Mouse (Mus musculus) cerebellum, adult 11 months (tissue): Measurements from ENCODE around the gene Nek11.

Experiments
- DNase-seq: peaks from one replicate; pipeline ENCODE4 v3.0.0; 2022

The Nek11 gene

DNA sequence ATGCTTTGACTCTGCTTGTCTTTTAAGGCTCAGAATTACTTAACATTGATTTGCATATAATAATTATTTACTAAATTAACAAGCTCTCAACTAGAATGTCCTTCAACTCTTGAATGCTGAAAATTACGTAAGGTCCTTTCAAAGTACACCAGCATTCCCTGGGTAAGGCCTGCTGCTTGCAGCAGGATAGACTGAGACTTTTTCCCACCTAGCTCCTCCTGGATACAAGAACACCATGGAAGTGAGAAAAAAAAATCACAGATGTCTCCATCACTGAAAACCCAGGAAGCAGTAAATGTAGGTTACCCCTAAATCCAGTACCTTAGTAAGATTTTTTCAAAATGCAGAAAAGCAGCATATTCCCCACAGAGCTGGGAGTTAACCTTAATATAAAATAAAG is 82.6 kb downstream of the Nek11 start:
- DNase-seq = no peak

DNA sequence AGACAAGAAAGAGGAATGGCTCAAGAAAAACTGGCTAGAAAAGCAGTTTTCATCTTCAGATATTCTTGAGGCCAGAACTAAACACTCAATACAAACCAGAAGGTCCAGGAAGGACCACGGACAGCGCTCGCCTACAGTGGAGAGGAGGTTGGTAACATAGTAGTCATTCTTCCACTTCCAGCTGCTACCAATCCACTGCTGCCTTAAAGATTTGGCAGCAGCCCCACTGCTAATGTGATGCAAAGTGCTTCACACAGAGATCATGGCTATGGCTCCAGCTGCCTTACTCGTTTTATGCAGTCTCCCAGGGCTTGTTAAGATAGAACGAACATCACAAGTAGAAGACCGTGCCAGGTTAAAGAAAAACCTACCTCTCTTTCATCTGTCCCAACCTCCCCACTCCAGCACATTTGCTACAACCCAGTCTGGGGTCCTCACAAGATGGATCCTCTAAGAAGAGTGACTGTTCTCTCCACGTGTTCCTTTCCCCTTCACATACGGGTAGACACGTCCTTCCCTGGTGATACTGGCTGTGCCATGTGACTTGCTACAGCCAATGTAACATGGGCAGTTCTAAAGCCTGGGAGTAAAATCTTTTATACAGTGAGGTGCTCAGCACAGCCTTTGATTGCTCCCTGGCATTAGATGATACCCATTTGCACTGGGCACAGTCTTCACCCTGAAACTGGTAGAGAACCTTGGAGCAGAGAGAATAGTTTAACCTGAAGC is 85.6 kb downstream of the Nek11 start:
- no peak for DNase-seq

DNA sequence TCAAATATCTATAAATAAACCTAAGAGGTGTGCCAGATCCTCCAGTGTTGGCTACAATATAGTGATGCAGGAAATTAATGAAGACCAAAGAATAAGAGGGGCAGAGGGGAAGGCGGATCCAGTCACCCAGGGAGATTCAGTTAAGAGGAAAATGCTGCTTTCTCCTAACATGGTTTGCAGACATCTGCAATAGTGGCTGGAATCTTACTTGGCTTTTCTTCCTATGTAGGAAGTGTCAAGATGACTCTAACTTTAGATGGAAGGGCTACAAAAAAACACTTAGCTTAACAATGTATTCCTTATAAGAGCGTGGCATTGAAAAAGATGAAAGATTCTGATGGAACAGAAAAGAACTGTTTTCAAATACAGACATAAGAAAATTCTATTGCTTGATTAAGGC is 89.3 kb downstream of the Nek11 start:
- no peak for DNase-seq

DNA sequence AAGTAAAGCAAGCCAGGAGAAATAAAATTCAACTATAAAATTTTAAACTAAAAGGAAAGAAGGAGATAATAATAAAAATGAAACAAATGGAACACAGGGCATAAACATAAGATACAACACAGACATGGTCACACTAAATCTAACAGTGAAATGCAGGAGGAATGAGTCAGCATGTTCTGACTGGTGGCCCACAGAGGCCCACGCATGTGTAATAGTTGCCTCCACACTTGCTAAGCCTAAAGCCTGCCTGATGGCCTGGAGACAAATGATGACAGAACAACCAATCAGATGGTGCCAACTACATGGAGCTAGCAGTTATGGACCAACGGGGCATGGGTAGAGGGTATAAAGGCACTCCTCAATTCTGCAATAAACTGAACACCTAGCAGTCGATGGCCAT is 93.1 kb downstream of the Nek11 start:
- DNase-seq = no peak

DNA sequence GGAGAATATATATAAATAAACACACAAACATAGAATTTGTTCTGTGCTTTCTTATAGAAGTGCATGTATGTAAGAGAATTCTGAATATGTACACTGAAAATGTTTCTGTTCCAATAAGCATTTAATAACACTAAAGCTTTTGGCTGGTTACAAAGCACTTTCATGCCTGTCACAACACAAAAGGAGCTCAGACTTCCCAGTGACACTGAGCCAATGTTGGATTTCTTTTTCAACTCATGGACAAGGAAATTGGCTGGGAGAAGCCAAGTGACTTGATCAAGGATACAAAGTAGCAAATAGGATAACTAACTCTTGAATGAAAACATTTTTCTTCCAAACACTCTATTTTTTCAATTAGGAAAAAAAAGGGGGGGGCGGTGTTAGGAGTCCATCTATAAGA is 93.9 kb downstream of the Nek11 start:
- DNase-seq = no peak

DNA sequence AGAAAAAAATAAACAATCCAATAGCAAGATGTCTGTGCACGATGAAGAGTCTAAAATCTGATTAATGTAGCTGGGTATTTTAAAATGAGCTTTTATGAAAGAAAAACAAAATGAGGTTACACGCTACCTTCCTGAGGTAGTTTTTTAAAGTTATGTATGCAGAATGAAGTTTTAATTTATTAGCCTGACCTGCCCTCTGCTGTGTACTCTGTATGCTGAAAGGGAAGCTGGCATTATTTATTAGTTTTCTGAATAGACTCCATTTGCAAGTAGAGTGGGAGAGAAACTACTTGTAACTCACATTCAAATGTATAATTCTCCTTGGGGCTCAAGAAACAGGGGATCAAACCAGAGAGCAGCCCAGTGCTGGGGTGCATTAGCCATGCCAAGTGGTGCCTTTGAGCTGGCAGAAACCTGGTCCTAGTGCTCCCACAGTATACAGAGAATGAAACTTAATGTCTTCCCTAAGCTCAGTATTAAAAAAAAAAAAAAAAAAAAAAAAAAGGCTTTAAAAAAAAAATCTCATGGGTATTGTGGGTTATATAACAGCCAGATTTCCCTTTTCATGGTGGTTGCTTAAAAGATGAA is 94.5 kb downstream of the Nek11 start:
- no peak for DNase-seq

DNA sequence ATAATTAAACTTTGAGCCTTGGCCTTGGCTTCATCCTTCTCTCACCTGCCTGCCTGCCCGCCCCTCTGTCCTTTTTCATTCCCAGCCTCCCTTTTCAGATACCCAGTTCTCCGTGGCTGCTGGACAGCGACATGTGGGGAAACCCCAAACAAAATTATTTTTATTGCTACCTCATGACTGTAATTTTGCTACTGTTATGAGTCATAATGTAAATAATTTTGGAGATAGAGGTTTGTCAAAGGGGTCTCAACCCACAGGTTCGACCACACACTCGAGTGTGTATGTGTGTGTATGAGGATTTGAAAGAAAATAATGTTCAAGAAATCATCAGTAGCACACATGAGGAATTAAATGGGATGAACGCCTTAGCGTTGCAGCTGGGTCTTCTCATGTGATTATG is 110.7 kb downstream of the Nek11 start:
- no peak for DNase-seq

DNA sequence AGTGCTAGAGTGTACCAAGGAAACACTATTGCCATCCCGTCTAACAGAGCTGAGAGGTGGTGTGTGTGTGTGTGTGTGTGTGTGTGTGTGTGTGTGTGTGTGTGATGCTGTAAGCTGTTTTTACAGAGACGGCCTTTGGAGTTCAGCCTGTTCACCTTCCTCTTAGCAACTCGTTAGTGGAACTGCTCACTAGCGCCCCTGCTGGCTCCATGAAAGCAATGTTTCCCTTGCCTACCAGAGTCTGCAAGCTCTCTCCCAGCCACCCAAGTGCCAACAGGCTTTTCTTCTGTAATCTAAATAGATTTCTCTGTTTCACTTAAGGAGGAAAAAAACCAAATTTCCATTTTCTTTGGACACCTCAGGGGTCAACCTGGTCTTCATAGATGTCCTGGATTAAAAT is 112.6 kb downstream of the Nek11 start:
- no peak for DNase-seq

DNA sequence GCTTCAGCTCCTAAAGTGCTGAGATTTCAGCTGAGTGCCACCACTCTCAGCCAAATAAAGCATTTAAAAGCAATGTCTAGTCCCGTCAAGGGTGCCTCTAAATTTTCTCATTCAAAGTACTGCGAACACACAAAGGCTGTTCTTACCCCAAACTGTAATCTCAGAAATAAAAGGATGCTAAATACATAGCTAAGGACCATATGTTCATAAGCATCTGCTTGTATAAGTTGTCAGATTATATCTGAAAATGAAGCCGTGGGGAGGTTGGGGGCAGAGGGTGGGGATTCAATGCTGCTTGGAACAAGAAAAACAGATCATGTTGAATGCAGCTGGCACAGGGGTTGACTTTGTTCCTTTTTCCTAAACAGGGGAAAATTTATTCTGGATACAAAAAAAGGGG is 120.4 kb downstream of the Nek11 start:
- no peak for DNase-seq

DNA sequence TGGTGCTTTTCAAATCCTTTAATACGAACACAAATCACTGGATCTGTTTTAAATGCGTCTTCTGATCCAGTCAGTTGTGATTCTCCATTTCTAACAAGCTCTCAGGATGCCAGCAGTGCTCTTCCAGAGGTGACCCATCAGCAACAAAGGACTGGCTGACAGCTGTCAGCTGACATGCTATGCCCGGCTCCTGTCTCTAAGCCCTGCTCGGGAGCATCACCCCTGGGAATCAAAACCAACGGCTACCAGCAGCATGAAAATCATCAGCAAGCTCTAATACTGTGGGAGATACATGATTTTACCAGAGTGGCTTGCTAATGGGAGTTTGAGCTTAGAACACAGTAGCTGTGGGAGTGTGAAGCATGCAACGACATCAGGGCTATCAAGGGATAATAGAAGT is 121.0 kb downstream of the Nek11 start:
- no peak for DNase-seq

DNA sequence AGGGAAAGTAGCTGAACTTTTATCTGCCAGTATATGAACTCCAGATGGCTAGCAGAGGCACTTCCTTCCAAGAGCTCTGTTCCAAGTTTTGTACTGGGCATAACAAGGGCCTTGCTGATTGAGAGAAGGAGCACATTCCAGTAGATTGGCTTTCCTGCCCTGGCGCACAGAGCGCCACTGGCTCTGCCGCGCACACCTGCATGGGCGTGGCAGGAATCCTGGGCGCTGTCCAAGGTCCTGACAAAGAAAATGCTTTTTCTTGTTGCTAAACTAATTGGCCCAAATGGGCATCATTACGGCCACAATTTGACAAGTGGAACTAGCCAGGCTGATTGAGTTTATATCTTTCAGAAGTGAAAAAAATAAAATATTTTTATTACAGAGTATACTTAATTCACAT is 123.1 kb downstream of the Nek11 start:
- no peak for DNase-seq

DNA sequence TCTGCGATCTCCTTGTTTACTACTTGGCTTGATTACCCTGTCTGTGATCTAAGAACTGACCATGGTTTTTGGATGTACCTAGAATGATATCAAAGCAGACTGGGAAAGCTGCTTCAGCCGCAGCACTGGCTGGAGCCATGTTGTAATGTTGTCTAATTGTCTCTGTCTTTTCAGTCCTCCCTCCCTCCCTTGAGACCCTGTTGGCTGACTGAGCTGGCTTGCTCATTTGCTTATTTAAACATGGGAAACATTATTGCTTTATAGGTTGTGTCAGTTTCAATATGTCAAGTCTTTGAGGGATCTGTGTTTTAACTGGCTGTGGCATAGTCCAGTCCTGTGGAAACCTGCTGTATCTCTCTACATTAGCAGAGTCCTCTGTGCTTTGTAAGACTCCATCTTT is 132.2 kb downstream of the Nek11 start:
- no peak for DNase-seq

DNA sequence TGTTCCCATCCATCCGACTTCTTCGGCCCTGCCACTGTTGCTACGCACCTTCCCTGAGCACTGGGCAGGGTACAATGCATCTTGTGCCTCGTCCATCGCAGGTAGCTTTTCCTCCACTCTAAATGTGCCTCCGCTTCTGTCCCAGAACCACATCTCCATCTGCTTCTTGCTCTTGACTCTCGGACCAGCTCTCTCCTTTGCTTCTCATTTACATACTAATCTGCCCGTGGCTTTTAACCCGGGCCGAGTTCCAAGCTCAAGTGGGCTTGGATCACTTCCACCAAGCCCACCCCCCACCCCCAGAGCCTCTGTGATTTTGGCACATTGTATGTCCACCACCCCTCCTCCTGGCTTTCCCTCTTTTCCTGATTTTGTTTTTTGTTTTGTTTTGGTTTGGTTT is 137.7 kb downstream of the Nek11 start:
- no peak for DNase-seq

DNA sequence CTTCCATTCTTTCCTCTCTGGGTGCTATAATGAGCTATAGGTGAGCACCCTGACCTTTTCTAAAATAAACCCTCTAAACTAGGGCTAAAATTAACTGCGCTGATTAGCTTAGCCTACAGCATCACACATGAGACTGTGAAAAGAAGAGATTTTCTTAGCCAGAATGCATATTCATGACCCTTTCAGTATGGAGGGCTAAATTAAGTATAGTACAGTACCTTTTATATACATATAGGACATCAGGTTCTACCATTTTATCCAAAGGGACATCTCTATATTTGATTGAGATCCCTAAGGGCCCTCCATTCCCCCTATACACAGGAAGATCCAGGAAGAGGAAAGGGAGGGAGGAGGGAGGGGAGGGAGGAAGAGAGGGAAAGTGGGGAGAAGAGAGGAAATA is 141.2 kb downstream of the Nek11 start:
- no peak for DNase-seq

DNA sequence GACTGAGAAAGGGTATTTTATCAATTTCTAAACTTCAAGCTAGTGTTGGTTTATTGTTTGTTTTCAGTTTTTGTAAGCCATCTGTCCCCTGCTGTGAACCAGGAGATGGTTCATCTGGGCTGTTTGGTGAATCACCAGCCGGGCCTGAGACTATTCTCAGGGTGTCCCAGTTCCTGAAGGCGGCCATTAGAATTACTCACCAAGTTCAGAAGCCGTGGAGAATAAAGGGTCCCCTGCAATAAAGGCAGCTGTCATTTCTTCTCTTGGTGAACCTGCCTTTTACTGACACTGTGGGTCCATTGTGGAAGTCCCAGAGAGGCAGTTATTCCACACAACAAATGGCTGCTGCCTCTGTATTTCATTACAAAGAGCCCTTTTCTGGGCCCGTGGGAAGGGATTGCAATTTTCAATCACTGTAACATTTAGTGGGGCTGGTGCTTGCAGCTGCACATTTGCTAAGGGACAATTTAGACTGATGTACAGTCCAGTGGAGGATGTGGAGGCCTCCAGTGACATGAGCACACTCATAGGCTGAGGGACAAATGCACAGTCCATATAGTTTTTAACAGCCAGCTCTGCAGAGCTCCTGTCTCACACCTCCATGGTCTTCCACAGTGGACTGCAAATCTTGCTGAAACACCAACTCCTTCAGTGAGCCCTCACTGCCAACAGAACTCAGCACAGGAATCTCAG is 142.8 kb downstream of the Nek11 start:
- no peak for DNase-seq

DNA sequence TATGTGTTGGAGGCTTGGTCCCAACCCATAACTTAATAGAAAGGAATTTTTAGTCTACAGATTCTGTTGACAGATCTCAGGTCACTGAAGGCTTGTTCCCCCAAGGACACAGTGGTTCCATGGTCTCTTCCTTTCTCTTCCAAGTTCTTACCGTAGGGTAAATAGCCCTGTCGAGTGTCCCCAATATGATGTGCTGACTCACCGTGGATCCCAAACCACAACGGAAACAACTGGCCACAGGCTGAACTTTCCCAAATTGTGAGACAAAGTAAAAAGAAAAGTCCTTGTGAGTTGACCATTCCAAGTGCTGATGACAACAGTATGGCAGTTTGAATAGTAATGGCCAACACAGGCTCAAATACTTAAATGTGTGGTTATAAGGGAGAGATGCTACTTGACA is 144.1 kb downstream of the Nek11 start:
- DNase-seq = no peak

DNA sequence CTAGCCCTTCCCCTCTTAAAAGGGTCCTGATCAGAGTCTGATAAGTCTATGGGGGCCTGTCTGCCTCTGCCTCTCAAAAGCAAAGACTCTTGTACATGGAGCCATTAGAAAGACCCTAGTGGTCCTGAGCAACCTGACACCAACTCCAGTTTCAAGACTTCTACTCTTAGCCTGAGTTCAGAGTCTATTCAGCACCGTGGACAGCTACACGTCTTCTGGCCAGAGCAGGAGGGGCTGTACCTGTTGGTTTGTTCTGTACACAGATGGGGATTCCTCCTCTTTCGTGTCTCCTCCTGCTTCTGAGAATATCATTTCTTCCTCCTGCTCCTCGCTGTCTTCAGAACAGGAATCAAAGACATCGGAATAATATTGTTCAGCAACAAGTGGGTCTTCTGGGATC is 151.3 kb downstream of the Nek11 start:
- no peak for DNase-seq

DNA sequence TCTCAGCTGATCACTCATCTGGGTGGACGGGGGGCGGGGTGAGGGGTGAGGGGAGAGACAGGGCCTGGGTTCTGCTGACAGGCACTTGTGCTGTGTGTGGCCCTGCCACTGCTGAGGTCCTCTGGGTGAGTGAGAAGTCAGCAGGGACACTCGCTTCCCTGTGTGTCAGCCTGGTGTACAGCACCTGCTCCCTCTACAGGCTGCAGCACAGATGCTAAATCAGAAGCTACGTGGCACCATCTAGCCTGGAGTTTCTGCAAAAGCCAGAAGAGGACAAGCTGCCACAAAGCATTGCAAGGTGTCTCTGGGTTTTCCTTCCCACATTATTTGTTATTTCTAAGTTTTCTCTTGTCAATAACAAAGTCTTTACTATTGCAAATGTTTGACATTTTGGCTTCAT is 180.9 kb downstream of the Nek11 start:
- no peak for DNase-seq

DNA sequence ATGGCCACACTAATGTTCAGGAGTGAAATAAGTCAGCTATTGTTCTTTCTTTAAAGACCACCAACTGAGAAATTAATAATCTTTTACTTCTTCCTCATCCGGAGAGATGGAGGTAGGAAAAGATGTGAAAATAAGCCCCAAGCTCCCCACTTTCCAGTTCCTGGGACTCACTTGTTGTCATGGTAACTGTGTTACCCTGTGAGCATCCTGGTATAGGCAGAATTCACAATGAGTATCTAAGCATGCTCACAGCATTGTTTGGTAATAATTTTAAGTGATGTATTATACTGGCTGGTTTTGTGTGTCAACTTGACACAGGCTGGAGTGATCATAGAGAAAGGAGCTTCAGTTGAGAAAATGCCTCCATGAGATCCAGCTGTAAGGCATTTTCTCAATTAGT is 195.0 kb downstream of the Nek11 start:
- DNase-seq = no peak

DNA sequence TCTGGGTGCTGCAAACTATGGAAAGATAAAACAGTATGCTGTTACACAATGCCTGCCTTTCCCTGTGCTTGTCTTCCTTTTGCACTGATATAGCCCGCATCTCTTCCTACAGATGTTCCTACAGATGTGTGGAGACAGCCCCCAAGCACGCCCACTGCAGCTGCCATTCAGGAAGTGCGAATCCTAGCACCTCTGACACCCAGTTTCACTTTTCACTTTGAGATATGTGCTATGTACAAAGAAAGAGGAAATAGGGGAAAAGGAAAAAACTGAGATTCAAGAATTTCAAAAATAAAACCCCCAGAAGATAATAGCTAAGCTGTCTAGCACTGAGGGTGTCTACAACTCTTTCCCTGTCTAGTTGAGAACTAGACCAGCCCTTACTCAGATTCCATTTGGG is 208.6 kb downstream of the Nek11 start:
- no peak for DNase-seq

DNA sequence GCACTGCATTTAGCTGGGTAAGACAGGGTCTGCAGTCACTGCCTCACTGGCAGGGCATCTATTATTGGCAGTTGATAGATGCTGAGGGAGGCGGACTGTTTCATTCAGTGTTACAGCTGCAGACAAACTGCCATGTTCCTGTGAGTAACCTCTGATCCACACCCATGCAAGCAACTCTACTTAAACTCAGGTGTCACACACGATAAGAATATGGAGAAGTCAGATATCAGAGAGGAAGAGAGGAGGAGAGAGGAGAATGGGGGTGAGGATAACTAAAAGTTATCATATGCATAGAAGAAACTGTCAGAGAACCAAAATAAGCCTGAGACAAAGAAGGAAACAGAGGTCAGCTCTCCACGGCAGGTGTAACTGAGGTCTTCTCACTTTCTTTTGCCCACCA is 212.9 kb downstream of the Nek11 start:
- no peak for DNase-seq

DNA sequence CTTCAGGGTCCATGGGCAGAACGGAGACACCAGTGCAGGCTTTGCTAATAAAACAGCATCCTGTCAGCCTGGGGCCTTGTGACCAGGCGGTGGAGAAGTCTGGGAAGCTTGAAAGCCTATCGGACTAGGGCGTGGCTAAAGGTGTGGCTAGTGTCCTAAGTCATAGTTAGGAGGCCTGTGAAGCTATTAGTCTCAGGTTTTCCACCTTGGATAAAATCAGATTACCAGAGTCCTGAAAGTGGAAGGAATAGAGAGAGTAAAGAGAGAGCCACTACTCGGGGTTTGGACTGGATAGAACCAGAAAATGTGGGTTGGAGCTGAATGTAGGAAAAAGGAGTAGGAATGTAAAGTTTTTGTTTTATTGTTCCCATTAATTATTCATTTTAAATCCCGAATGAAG is 250.3 kb downstream of the Nek11 start, which contains the start of gene 1700080E11Rik:
Gene 1700080E11Rik, minus strand, starts transcription at position 101 of the 400 bp plus-strand sequence.
- DNase-seq = no peak

DNA sequence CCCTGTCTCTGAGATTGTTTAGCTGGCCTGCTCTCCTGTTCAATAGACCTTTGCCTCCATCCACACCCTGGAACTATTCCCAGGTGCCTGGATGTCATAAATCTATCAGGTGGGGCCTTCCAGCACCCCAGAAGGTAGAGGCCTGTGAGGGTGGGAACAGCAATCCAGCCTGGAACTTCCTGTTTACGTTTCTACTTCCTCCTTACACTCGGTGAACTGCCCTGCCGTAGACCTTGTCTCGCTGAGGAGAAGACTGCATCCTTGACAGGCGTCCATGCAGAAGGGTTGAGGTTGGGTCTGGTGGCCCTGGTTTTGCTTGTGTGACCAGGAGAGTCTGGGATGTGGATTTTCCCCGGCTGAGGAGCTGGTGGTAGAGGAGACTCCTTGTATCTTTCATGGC is 256.1 kb downstream of the Nek11 start:
- no peak for DNase-seq

DNA sequence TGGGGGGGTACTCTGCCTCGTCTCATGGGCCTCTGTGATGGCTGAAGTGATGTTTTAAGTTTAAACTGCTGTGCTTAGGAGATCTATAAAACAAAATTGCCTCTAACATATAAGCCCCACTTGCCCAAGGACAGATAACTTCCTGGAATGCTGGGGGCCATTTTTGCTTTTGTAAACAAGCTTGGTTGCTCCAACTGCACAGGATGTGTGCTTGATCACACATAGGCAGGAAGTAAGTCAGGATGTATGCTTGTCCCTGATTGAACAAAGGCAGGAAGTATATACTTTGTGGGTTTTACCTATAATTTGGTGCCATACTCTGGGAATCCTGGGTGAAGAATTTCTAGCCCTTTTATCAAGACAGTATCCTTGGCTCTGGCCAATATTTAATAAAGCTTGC is 258.9 kb downstream of the Nek11 start:
- DNase-seq = no peak

DNA sequence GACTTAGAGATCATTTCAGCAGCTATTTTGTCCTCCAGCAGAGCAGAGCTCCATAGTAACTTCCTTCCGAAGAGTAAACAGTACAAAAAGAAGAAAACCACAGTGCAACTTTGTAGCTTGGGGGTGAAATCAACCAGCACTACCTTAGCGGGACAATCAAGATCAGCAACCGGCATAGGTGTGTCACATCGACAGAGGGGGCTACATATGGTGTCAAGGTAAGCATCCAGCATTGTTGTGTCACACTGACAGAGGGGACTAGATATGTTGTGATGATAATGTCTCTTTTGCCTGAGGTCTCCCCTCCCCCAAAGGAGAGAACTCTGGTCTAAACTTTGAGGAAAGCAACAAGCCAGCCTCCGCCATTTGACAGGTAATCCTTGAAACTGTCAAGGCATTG is 260.8 kb downstream of the Nek11 start:
- DNase-seq = no peak
